Mouse (Mus musculus) urinary bladder, postnatal 14 days (tissue): ENCODE measurements around the gene Arhgap24.

Experiments
- DNase-seq: peaks from one replicate; pipeline ENCODE4 v3.0.0; 2021; ENCODE audit warnings: low spot score

Gene Arhgap24

DNA sequence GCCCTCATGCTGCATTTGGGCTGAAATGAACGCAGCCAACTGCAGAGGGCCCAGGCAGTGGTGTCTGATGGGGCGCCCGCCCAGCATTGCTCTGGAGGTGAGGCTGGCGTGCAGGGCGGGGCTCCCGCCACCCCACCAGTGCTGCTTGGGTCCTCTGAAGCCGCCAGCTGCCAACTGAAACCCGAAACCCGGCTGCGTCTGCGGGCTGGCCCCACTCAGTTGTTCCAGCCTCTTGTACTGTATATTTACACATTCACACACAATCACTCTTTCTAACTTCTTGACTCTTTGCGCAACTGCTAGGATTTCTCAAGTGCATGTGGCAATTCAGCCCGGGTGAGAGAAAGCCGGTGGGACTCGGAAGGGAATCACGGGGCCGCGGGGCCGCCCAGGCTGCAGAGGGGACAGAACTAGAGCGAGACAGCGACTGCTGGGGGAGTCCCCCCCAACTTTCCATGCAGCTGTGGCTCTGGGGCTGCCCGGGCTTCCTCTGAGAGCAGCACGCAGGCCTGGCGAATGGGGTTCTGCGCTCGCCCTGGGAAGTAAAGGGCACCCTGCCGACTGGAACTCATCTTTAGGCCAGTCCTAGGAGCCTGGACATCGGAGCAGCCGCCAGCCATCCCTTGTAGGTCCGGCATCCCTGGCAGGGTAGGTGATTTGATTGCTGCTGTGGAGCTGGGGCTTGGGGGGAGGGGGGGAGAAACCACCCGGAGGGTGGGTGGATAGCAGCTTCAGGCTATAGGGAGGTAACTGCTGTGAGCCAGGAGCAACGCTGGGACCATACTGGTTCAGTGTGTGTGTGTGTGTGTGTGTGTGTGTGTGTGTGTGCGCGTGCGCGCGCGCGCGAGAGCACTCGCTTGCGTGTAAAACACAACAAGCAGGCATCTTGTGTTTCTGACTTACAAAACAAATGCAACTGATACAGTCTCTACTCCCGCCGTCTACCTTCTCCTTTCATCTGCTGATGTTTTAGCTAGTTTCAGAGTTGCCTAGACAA is at the start of gene Arhgap24:
Gene Arhgap24, plus strand, starts transcription at position 177 of the 997 bp plus-strand sequence.
- DNase-seq = peak; percentile 72

DNA sequence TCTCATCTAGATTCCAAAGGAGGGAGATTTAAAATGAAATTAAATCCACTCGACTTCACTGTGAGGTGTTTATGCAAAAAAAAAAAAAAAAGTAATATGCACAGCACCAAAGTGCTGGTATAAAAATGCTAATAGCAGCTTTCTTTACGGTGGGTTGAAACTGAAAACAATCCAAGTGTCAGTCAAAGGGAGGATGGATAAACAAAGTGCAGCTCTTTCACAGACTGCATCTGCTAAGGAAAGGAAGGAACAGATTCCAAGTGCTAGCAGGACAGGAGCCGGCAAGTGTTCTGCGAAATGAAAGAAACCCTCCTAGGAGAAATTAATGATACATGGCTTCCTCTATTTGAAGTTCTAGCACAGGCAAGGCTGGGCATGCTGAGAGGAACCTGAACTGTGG is 47.0 kb upstream of the Arhgap24 start:
- DNase-seq = no peak

DNA sequence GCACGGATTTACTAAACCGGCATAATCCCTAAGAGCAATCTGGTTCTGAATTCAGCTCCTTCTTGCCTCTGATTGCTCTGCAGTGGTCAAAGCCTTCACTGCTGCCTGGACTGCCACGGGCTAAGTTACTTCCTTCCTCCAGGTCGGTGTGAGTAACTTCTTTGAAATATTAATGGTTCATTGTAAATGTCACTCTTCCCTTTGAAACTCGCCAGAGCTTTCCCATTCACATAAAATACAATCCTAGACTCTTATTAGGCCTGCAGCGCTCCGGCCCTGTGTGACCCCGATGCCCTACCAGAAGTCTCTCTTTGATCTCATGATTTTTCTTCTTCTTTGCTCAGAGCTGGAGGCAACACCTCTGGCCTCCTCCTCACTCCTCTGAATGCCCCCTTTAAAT is 44.6 kb upstream of the Arhgap24 start:
- no peak for DNase-seq

DNA sequence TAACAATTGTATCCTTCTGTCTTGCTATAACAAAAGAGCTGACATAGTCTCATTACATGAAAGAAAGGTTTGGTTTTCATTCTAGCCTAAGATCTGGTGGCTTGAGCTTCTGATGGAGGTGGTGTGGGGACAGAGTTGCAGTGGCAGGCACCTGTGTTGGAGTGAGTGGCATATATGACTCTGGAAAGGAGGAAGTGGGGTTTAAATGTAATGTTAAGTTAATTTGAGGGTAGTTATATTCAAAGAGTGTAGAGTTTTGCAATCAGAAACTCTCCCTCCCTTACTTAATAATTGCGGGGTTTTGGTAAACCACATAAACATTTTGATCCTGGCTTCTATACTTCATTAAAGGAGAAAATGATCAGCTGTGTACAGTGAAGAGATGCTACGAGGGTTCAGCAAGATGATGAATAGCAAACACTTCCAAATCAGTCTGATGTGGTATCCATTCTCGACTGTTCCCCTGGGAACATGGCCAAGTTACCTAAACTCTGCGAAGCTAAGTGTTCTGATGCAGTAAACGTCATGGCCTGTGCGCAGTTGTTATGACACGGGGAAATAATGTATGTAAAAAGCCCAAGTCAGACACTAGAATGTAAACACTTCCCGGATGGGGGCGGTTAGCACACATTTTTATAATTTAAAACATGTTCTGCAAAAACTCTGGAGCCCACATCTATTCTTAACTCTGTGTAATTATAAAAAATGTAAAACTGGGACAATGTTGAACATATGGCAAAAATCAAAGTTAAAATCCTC is 41.9 kb upstream of the Arhgap24 start:
- no peak for DNase-seq

DNA sequence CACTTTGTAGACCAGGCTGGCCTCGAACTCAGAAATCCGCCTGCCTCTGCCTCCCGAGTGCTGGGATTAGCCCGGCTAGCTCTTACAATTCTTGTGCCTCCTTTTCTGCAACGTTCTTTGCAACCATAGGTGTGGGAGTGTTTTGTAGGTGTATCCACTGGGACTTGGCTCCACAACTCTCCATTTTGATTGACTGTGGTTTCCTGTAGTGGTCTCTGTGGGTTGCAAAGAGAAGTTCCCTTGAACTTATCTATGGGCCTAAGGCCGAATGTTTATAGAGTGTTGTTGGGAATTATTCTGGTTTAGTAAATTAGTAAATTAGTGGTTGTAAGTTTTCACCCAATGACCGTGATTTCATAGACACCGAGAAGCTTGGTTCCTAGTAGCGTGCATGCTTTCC is 33.8 kb upstream of the Arhgap24 start:
- no peak for DNase-seq

DNA sequence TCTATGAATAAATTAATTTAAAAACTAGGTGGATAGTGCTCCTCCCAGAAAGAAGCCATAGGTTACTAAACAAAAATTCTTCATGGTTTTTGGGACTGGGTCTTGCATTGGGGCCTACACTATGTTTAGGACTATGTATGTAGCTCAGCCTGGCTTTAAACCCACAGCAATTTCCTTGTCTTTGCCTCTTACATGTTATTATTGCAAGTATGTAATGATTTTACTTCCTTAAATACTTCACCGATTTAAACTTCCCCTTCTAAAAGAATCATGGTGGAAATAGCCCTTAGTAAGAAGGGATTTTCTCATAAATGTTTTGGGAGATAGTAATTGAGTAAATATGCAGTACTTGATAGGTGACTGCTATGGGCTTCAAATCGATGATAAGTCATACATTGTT is 30.3 kb upstream of the Arhgap24 start:
- DNase-seq = no peak

DNA sequence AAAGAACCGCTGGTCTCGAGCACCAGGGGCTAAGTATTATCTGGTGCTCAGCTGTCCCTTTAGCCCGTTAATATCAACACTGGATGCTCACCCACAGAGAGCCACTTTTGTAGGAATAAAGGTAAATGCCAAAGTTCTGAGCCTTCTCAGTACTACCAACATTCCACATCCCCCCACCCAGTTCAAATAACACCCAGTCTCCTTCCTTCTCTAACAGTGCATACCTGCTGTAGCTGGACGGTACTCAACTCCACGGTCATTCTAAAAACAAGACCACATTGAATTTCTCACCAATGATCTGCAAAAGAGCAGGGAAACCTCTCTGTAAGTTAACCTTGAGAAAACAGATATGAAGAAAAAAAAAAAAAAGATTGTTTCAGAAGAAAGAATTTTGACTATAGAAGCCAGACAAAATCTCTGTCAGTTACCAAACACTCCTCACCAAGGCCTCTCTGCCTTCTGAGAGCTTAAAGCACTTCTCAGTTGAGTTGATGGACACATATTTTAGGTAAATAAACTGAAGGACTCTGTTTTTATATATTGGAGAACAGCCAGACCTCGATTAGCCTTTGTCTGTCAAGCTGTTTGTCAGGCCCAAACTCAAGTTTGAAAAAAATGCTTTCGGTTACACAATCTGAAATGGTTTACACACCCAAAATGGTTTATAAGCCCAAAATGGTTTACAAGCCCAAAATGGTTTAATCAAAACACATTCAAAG is 29.0 kb upstream of the Arhgap24 start:
- no peak for DNase-seq

DNA sequence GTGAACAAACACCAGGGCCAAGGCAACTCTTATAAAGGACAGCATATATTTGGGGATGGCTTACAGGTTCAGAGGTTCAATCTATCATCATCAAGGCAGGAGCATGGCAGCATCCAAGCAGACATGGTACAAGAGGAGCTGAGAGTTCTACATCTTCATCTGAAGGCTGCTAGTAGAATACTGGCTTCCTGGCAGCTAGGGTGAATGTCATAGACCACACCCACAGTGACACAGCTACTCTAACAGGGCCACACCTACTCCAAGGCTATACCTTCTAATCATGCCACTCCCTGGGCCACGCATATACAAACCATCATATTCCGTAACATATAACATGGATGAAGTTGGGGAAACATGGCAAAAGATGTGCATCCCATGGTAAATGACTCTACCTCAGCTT is 27.9 kb upstream of the Arhgap24 start:
- DNase-seq = no peak

DNA sequence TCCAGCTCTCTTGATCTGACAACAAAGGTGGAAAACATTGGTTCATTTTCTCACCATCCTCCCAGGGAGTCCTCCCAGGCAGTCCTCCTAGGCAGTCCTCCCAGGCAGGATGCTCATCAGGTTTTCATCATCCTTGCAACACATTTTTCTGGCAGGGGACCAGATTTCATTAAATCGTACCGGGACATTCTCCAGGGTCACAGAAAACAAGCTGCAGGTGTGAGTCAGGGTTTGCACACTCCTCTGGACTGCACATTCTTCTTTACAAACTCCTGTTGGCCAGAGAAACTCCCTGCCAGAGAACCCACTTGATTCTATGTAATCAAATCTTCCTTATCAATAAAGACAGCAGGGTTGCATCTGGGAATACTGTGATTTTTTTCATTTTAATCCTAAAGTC is 25.9 kb upstream of the Arhgap24 start:
- no peak for DNase-seq

DNA sequence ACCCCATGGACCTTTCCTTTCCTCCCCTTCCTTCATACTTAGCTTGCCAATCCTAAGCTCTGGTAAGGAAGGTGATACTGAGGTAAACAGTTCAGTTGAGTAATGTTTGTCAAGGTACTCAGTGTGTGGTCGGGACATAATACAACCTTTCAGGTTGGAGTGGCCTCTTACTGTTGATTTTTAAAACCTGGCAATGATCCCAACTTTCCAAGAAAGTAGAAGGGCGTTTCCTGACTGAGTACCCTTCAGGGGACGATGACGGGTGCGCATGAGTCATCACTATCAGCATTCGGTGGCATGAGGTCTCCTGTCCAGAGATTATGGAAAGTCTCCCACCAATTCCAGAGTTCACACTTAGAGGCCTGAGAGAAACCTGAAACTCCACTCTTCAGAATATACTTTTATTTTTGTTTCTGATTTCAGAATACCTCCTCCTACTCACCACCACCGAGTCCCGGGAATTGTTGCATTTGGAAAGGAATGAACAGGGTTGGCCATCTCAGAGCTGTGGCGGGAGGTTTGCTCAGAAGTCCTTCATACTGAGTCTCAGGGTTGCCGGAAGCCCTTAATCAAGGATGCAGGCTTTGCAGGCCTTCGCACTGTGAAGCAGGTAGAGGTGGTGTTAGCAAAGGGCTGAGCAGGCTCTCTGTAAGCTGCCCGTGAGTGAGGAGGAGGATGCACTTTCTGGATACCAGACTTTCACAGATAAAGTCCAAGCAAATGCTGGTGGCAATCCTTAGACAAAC is 20.6 kb upstream of the Arhgap24 start:
- peak; percentile 25 for DNase-seq

DNA sequence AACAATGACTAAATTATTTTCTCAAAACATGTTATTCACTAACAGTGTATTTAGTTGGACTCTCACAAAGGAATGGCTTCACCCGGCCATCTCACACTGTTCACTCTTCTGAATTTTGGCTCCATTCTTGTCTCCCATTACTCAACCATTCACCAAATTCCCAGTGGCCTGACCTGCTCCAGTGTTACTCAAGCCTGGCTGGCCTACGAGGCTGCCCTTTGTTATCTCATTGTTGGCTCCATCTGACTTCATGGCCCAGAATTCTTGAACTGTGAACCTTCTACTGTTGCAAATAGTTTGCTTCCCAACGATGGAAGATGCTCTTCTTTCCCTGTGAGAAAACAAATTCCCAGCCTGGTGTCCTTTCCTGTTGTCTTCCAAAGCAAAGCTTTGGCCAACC is 18.2 kb upstream of the Arhgap24 start:
- no peak for DNase-seq

DNA sequence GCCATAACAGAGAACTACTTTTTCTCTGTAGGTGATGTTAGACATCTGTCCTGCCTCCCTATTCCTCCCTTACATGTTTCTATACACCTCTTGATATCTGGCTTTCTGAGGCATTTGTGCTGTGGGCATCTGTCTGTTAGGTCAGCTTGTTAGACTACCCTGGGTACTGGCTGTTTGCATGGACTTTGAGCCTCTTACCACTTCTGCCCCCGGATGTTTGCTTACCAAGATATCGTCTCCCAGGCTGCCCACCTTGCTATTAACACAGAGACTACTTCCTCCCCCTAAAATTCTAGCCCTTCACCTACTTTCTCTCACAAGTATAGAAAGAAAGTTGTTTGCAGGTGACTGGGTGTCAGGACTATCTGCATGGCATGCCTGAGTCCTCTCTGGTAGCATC is 15.8 kb upstream of the Arhgap24 start:
- no peak for DNase-seq

DNA sequence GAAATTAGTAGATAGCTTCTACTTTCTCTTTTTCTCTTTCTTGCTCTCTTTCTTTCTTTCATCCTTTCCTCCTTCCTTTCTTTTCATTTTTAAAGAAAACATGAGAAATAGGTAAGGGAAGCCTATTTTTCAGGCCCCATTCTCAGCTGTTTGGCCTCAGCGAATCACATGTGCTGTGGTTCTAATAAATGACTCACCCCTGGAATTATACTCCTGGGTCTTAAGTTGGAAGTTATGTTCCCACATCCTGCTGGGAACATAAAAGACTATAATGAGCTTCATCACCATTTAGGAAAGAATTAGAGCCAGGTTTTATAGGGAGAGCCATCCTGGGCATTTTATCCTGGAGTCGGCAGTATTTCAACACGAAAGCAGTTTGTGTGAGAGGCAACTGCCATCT is 12.9 kb upstream of the Arhgap24 start:
- DNase-seq = no peak

DNA sequence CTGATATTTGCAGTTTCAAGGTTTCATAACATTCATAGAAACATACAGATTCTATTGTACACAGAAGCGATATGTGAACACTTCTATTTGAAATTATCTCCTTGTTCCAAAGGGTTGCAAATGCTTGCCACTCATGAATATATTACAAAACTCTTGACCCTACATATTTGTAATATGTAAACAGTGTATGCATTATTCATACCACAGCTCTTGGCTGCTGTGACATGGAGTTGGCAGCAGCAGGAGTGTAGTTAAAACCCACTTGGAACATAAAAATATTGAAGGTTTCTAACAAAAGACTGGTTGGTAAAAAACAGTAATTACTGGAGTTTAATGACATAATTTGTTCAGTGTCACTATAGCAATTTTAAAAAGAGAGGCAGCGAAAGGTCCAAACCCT is 10.9 kb upstream of the Arhgap24 start:
- no peak for DNase-seq

DNA sequence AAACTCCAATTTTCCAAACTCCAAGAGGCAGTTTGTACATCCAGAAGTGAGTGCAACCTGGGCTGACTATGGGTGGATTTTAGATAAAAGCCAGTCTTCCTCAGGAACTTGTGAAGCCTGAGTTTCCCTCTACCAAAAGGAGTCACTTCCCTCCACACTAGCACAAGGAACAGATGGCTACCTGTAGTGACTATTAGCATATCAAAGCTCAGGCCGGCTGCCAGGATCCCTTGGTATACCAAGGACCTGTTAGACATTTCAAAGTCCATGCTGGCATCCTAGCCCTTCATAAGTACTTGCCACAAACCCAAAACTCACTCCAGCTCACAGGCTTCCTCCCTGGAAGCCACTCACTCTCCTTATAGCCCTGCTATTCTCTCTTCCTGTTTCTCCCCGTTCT is 3.1 kb upstream of the Arhgap24 start:
- DNase-seq = no peak

DNA sequence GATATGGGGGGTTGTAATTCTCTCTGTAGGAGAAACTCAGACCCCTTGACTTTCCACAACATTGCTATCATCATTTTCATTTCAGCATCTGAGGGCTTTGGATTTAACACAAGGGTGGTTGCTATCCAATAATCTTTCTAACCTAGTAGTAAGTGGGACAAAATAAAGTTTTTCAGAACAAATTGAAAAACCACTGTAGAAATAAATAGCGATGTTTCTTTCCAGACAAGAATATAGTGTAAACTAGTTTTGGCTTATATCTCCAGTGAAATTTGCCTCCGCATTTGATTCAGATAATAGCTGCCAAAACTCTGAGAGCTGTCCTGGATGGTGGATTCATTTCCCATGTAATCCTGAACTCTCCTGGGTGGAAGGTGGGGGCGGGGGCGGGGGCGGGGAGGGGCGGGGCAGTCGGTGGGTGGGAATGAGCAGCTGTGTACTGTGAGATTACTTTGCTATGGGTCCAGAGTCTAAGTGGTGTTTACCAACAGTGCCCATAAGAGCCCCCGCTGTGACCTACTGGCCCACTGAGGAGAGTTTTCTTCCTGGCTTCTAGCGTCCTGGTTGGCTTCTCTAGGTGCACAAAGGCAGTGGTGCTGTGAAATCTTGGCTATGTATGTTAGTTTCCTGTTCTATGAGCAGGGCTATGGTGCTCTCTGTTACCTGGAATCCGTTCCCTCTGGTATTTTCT is 2.2 kb downstream of the Arhgap24 start:
- DNase-seq = no peak

DNA sequence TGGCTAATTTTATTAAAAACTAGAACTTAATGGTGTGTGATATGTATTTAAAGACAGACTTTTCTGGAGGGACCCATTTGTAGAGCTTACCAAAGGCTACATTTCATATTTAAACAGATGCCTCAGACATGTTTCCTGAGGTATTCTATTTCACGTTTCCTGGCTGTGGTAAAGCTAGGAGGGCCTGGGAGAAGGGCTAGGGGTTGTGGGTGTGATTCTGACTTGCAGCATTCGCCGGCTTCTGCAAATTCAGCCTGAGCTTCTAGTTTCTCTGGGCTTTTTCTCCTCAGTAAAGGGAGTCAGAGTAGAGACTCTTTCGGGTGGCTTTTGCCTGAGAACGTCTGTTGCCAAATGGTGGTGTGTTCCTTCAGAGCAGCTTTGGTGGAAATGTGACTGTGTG is 10.4 kb downstream of the Arhgap24 start:
- DNase-seq = no peak

DNA sequence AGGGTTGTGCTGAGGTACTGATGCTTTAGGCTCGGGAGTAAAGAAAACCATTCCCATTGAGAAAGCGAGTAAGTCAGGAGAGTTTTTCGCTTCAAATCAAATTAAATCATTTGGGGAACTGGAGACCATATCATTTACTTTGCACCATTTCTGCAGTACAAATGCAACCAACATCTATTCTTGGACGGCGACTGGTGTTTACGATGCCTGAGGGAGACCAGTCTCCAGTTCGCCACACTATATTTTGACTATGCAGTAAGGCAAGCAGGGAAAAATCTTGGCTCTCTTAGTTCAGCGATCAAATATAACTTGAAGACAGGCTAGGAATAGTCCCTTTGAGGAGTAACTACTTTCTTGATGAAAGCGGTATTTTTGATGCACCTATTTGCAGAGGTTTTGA is 11.0 kb downstream of the Arhgap24 start:
- no peak for DNase-seq

DNA sequence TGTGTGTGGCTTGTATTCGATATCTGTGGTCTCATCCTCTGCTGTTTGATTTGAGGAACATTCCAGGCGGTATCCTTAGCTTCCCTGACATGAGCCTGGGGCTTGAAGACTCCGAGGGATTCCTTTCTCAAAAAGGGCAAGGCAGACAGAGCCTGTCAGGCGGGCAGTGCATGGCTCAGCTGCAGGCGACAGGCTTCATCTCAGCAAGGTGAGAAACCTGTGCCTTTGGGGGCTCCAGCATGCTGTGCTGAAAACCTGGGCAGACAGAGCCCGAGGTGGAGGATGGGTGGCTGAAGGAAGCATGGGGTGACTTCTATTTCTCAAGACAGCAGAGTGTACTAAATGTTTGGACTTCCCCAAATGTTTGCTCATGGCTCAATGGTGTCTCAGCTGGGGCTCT is 13.6 kb downstream of the Arhgap24 start:
- no peak for DNase-seq

DNA sequence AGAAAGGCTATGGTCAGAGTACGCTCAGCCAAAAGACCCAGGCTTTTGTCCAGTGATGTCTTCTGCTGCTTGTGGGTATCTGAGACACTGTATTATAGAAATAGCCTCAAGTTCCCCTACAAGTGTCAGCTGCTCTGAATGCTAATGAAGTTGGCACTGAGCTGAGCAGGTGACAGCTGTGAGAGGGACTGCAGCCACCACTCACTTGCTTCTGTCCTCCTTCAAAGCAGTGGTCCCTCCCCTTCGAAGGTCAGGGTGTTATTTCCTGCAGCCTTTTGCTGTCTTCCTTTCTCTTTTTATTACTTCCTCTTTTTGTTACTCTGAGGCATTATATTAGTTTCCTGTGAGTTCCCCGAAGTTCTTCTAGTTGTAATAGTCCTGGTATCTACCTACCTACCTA is 16.0 kb downstream of the Arhgap24 start:
- DNase-seq = no peak

DNA sequence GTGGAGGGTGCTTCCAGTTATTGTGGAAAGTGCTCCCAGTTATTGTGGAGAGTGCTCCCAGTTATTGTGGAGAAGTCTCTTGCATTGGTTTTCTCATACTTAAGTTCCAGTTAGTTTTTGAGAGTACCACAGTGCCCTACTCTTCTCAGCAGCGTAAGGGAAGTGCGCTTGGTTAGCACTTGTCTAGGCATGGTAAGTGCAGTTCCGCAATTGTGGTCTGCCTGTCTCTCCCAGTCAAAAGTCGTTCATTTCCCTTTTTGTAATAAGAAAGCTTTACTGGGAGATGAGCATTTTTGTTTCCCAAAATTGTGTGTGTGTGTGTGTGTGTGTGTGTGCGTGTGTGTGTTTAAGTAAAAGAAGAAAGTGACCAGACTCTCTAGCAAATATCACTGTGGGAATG is 17.6 kb downstream of the Arhgap24 start:
- no peak for DNase-seq
